Mouse (Mus musculus) left cerebral cortex, adult 2 months (tissue): ENCODE results near the gene Farp1. TPM values are rescaled to one million over a fixed set of nuclear protein-coding genes. Genes with fewer than 3 reads are reported as not detected.
A peak's percentile ranks its signal among the peaks of the same experiment; 100 is the strongest.

Experiments used
- DNase-seq, 2 experiments: peaks; one replicate each; pipeline ENCODE4 v3.0.0; 2021 to 2022; ENCODE audit warnings: low spot score in 2 of 2, mixed read lengths in 1 of 2; ENCODE audit errors: extremely low spot score in 1 of 2
- H3K27ac ChIP-seq: fragments of 200-600 bp; 2 replicates; pipeline ENCODE4 v1.8.1; 2022
- H3K4me3 ChIP-seq: fragments of 200-600 bp; 2 replicates; pipeline ENCODE4 v1.8.1; 2022
- CTCF ChIP-seq: fragments of 200-600 bp; IDR thresholded peaks from 2 replicates; pipeline ENCODE4 v1.8.1; 2022; ENCODE audit warnings: antibody characterized with exemption, mild to moderate bottlenecking, moderate library complexity
- intact Hi-C: fragments of 180-260 bp; cut with DNase I; formaldehyde crosslinking; loops from one replicate; pipeline ENCODE4 v1.15.1; 2025
- long read RNA-seq, 2 experiments: library from polyadenylated mRNA; stranded (forward); transcript quantifications; one replicate each; pipeline ENCODE4 v2.0.0; 2021; ENCODE audit warnings: borderline mapping rate in 2 of 2
- total RNA-seq, 2 experiments: library from RNA; stranded (reverse); gene quantifications; 2 replicates each; pipeline ENCODE4 v1.2.3; 2021

Gene Farp1
- 100 to 1,000 TPM; 142 to 152 TPM for total RNA-seq
- long read RNA-seq, experiment 1, full-length matches to known transcripts = 32 of 106 reads
- long read RNA-seq, experiment 1, partial matches to known transcripts = 32 of 106 reads
- long read RNA-seq, experiment 1, other reads (novel, unspliced or antisense) = 42 of 106 reads
- long read RNA-seq, experiment 2, full-length matches to known transcripts = 21 of 103 reads
- long read RNA-seq, experiment 2, partial matches to known transcripts = 33 of 103 reads
- long read RNA-seq, experiment 2, other reads (novel, unspliced or antisense) = 49 of 103 reads

- H3K4me3 ChIP-seq = peak within 1 kb of the TSS; percentile 61
- intact Hi-C loops = loop anchor here (1.0 to 5.0 kb wide), 6 partner anchors 47 to 202 kb away; partner anchors contain the start of gene Ipo5
- H3K27ac ChIP-seq = peak within 1 kb of the TSS; percentile 96
- peak; percentile 77 to 82 for DNase-seq
- TF ChIP-seq CTCF = peak; percentile 74
These were observed at the start of gene Farp1 for GRCm38 (mm10) chr14:121034973-121035662. TSS of gene Farp1 (plus strand) at chr14:121035200.

DNA sequence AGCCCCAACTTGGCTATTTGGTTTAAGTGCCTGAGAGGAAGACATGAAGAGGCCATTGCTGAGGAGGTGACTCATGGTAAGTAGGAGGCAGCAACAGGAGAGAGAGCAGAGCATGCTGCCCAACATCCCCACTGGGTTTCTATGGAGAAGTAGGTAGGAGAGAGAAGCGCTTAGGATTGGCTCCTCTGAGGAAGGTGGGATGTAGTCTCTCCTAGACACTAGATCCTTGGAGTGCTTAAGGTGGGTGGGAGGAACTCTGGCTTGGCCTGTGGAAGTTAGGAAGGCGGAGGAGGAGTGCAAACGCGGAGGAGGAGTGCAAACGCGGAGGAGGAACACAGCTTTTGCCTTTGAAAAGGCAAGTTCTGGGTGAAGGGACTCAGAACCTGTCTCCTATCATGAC is 45.9 kb upstream of the Farp1 start:
- DNase-seq = peak; percentile 46 to 56
- no peak for TF ChIP-seq CTCF
- Histone ChIP-seq H3K27ac (peak overlapping the region; percentile 57), H3K4me3 (no peak overlapping the region)
- intact Hi-C loops = no loop called here

DNA sequence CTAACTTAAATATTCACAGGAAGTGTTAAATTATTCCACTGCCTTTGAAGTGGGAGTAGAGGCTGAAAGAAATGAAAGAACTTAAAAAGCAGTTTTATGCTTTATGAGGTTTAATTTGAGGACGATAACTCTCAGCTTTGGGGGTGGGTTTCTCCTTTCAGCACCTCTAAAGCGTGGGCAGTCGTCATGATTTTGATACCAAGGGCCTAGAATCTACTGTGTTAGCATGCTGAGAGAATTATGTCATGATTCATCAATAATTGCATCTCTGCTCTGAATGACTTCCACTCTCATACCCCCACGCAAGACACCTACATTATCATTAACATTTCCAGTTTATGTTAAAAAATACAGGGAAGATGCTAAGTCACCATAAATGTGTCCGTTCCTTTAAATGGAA is 37.3 kb upstream of the Farp1 start:
- no peak overlapping the region for H3K4me3 ChIP-seq
- no peak for DNase-seq
- peak overlapping the region; percentile 68 for H3K27ac ChIP-seq
- TF ChIP-seq CTCF = no peak
- intact Hi-C loops = loop anchor here (5.0 kb wide), 1 partner anchor 170 kb away; no protein-coding TSS in a partner anchor

DNA sequence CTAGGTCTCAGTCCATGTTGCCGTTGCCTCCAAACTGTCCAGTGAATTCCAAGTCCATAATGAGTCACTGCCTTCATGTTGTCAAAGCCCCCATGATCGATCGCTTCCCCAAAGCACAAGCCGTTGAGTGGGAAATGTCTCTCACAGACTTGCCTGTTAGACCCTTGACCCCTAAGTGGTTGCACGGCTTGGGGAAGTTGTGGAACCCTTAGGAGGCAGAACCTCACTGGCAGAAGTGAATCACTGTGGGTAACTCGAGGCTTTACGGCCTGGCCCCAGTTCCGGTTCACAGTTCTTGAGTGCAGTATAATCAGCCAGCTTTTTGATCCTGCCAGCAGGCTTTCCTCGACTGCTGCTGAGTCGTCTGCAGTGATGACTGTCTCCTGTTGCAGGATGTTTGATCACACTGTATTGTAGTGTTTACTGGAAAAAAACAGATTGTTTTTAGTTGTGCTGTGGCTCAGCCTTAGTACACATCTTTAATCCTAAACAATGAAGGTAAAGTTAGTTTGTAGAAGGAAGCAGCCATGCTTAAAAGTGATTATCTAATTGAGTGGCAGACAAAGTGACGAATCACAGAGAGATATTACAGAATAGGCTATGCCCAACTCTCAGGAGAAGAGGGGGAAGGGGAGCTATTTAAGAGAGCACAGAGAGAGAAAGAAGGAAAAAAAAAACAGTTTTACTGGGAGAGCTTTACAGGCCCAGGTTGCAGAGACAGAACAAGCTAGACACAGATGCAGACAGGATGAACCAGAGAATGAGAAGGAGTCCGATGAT is 34.2 kb upstream of the Farp1 start:
- Histone ChIP-seq H3K27ac (no peak overlapping the region), H3K4me3 (no peak overlapping the region)
- DNase-seq = no peak
- no peak for TF ChIP-seq CTCF
- intact Hi-C loops = no loop called here

- H3K27ac ChIP-seq = peak overlapping the region; percentile 73
- intact Hi-C loops = no loop called here
These were observed 29.4 kb upstream of the Farp1 start for GRCm38 (mm10) chr14:121005621-121006020.

GRCm38 (mm10) chr14:121006021-121006420 is 29.0 kb upstream of the Farp1 start:
- intact Hi-C loops = no loop called here
- H3K4me3 ChIP-seq = no peak overlapping the region
- no peak for DNase-seq
- TF ChIP-seq CTCF = no peak
- H3K27ac ChIP-seq = peak overlapping the region; percentile 73

More at GRCm38 (mm10) chr14:121005621-121006020, 29.4 kb upstream of the Farp1 start:
- H3K4me3 ChIP-seq = no peak overlapping the region
- DNase-seq = no peak
- no peak for TF ChIP-seq CTCF

GRCm38 (mm10) chr14:121015114-121015690 is 19.8 kb upstream of the Farp1 start:
- no peak for DNase-seq
- H3K4me3 ChIP-seq = no peak overlapping the region
- intact Hi-C loops = no loop called here
- peak overlapping the region; percentile 71; the same call in 1 of the 2 replicates for H3K27ac ChIP-seq
- no peak for TF ChIP-seq CTCF

DNA sequence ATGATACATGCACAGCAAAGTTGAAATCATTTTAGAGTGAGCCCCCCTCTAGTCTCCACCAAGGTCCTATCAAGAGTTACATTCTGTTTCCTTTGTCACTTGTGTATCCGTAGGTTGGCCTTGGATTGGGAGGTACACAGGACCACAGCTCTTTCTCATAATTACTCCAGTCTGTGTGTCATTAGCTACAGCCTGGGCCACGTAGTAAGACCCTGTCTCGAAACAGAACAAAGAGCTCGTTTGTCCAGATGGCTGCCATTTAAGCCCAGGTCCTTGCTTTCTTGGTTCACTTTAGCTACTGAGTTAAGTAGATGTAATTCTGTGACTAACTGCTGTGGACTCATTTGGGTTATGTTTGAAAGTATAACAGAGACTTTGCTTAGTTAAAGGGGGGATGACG is 12.6 kb upstream of the Farp1 start:
- intact Hi-C loops = no loop called here
- no peak for TF ChIP-seq CTCF

DNA sequence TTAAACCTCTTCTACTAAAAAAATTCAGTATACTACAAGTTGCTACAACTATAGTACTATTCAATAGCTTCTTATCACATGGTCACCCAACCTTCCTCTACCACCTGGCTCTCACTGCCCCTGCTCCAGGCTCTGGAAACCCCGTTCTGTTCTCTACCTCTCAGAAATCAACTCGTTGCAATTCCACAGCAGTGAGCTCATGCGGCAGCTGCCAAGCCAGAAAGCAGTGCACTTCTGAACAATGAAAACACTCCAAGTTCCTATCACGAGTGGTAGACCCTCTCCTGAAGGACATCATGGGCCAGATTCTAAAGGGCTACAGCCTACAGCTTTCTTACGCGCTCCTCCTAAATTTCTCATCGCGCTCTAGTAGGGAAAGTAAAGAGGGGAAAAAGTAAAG is 9.6 kb upstream of the Farp1 start:
- TF ChIP-seq CTCF = no peak
- H3K4me3 ChIP-seq = no peak overlapping the region
- no peak overlapping the region for H3K27ac ChIP-seq
- intact Hi-C loops = no loop called here
- DNase-seq = no peak

More for the DNA sequence above, 12.6 kb upstream of the Farp1 start:
- no peak for DNase-seq
- Histone ChIP-seq H3K4me3 (no peak overlapping the region), H3K27ac (no peak overlapping the region)

GRCm38 (mm10) chr14:121031396-121031795 is 3.6 kb upstream of the Farp1 start:
- no peak for TF ChIP-seq CTCF
- intact Hi-C loops = no loop called here
- H3K4me3 ChIP-seq = no peak overlapping the region
- no peak for DNase-seq
- no peak overlapping the region for H3K27ac ChIP-seq

- H3K27ac ChIP-seq = peak overlapping the region; percentile 96
- no peak for DNase-seq
- H3K4me3 ChIP-seq = peak overlapping the region; percentile 61
- intact Hi-C loops = loop anchor here (2.0 kb wide), 2 partner anchors 124 to 202 kb away; partner anchors contain the start of gene Ipo5
- no peak for TF ChIP-seq CTCF
These were observed 475 bp upstream of the Farp1 start for GRCm38 (mm10) chr14:121034525-121034924.
